8 mouse cellular contexts compared by ENCODE assay signal in genomic region chr17:51833578-51834361, GRCm38 (mm10). TPM values are rescaled to one million over a fixed set of nuclear protein-coding genes. Genes with fewer than 3 reads are reported as not detected.
A peak's percentile ranks its signal among the peaks of the same experiment; 100 is the strongest.
DNase-seq lines count a peak whose midpoint lies in the region; ATAC-seq and TF ChIP-seq lines count a peak whose summit lies in the region.

No protein-coding gene starts in this region.

- peak overlapping the region; percentile 99 for H3K4me2 ChIP-seq in heart, postnatal 0 days (ENCODE audit: low read depth, low read length)

- no peak for ATAC-seq in heart, postnatal 0 days (ENCODE audit: insufficient read depth, low read depth)
- no peak for ATAC-seq in erythroid progenitor cell, adult 5-6 weeks (replicated peaks; ENCODE audit: low FRiP score, poor library complexity, severe bottlenecking)

- H3K27ac ChIP-seq in heart, postnatal 0 days (ENCODE audit: low read depth), result no peak overlapping the region; the same call in 1 of the 2 replicates

- 3% methylated on average over 16 of the region's 16 CpGs for WGBS in heart, postnatal 0 days

- H3K36me3 ChIP-seq in heart, postnatal 0 days (replicated peaks; ENCODE audit: control insufficient read depth, insufficient read depth, low read length), result no peaks in the 10 kb centered on the region

- TF ChIP-seq CTCF in heart, postnatal 0 days (IDR thresholded peaks at IDR 0.05; ENCODE audit: low read depth), result no peak

- H3K4me1 ChIP-seq in heart, postnatal 0 days (ENCODE audit: control insufficient read depth, insufficient read depth), result peaks cover 13% of the 10 kb centered on the region

- peak overlapping the region; percentile 81; the same call in 1 of the 2 replicates for H3K4me3 ChIP-seq in heart, postnatal 0 days (ENCODE audit: low read depth, low read length)

- no peak overlapping the region for H3K9ac ChIP-seq in heart, postnatal 0 days (replicated peaks; ENCODE audit: low read depth, low read length)

- DNase-seq in heart, postnatal 0 days (ENCODE audit: low spot score), result no peak
- DNase-seq in heart, adult 9 months (ENCODE audit: low spot score in 2 of 2), result no peak
- DNase-seq in embryo, embryonic 10 days (ENCODE audit: low spot score), result peak; percentile 25
- peak; percentile 72 for DNase-seq in induced T-regulatory cell, adult 2 months (ENCODE audit: low read depth)
- DNase-seq in neural tube, embryonic 10.5 days (ENCODE audit: extremely low spot score, low spot score), result peak; percentile 27
- no peak for DNase-seq in urinary bladder, adult 2 months (ENCODE audit: low spot score)
- no peak for DNase-seq in urinary bladder, postnatal 4 days (ENCODE audit: low spot score in 2 of 2)

- TF ChIP-seq EP300 in heart, postnatal 0 days (IDR thresholded peaks at IDR 0.05; ENCODE audit: low read depth), result no peak

- H3K27me3 ChIP-seq in heart, postnatal 0 days (ENCODE audit: control insufficient read depth, insufficient read depth, low read length), result peaks cover 66% of the 10 kb centered on the region

- no peaks in the 10 kb centered on the region for H3K9me3 ChIP-seq in heart, postnatal 0 days (replicated peaks; ENCODE audit: control insufficient read depth, low read length)

RNA-seq across cellular contexts. Expression of gene Satb1, which starts 0.7 kb away (rescaled TPM):
- total RNA-seq in heart, postnatal 0 days (2014; rRNA removed; ENCODE audit: low replicate concordance), result 17.4 and 30.6 TPM in 2 replicates
- polyA plus RNA-seq in heart, postnatal 0 days (2015; fragmentation: Nextera tagmentation; extraction: Ambion mirVana), result 8.1 and 8.4 TPM in 2 replicates
- polyA plus RNA-seq in urinary bladder, adult 2 months (2012; rRNA removed), result 24.1 and 37.3 TPM in 2 replicates
- total RNA-seq in erythroid progenitor cell, adult 5-6 weeks (2015; ENCODE audit: low replicate concordance), result 15.9 and 24.3 TPM in 2 replicates
- 4.2 and 5.6 TPM in 2 replicates for total RNA-seq in erythroid progenitor cell, adult 5-6 weeks (2017; ENCODE audit: low replicate concordance)

Comparison
In these comparisons a context has a peak if more than half of its experiments do, and no peak if none do; other contexts are left out.
1. DNase-seq: peak in embryo, embryonic 10 days (single experiment), induced T-regulatory cell, adult 2 months (single experiment) and neural tube, embryonic 10.5 days (single experiment); none in heart, postnatal 0 days (single experiment), heart, adult 9 months (0 of 2), urinary bladder, adult 2 months (single experiment) and urinary bladder, postnatal 4 days (0 of 2).